Mouse (Mus musculus) thymus, adult 2 months (tissue): ENCODE data around the gene Comt. TPM values are rescaled to one million over a fixed set of nuclear protein-coding genes. Genes with fewer than 3 reads are reported as not detected.
A peak's percentile ranks its signal among the peaks of the same experiment; 100 is the strongest.

ENCODE experiments used
- DNase-seq: peaks from one replicate; pipeline ENCODE4 v3.0.0; 2021
- H3K27ac ChIP-seq: fragments of 200-500 bp; 2 replicates; pipeline ENCODE4 v1.5.1; 2012; ENCODE audit warnings: low read length, control low read depth; ENCODE audit not compliant: control insufficient read depth, insufficient read depth
- H3K27me3 ChIP-seq: fragments of 200-500 bp; 2 replicates; pipeline ENCODE4 v1.6.1; 2012; ENCODE audit warnings: mild to moderate bottlenecking, low read length, moderate library complexity, mixed read lengths; ENCODE audit not compliant: control insufficient read depth, insufficient read depth
- H3K36me3 ChIP-seq: fragments of 200-500 bp; 2 replicates; pipeline ENCODE4 v1.6.1; 2012; ENCODE audit warnings: mild to moderate bottlenecking, low read length, moderate library complexity; ENCODE audit not compliant: control insufficient read depth, insufficient read depth
- H3K4me1 ChIP-seq: fragments of 200-500 bp; replicated peaks from 2 replicates; pipeline ENCODE4 v1.6.1; 2012; ENCODE audit warnings: low read length; ENCODE audit not compliant: control insufficient read depth, insufficient read depth
- H3K4me3 ChIP-seq: fragments of 200-500 bp; 2 replicates; pipeline ENCODE4 v1.5.1; 2012; ENCODE audit warnings: mild to moderate bottlenecking, low read length, control low read depth, moderate library complexity; ENCODE audit not compliant: control insufficient read depth, insufficient read depth
- CTCF ChIP-seq: fragments of 200-500 bp; IDR thresholded peaks from 2 replicates; pipeline ENCODE4 v1.5.1; 2012; ENCODE audit warnings: mild to moderate bottlenecking, control low read depth, low read length, moderate library complexity, borderline replicate concordance; ENCODE audit not compliant: control insufficient read depth, poor library complexity, insufficient read depth; ENCODE audit errors: extremely low read depth
- POLR2A ChIP-seq: fragments of 200-500 bp; IDR thresholded peaks from 2 replicates; pipeline ENCODE4 v1.6.1; 2012; ENCODE audit warnings: mild to moderate bottlenecking, low read length, control low read depth, moderate library complexity; ENCODE audit not compliant: control insufficient read depth, poor library complexity, insufficient read depth; ENCODE audit errors: extremely low read depth
- WGBS: fragments of 180-500 bp; shearing (Covaris S2); methylation state at CpG from one replicate; pipeline ENCODE4 v1.1.7; 2018; 5-methylcytosine and 5-hydroxymethylcytosine counted together
- polyA plus RNA-seq: library from polyadenylated mRNA; depleted of rRNA; stranded (reverse); fragments of >200 nt; gene quantifications from 2 replicates; pipeline ENCODE4 v1.2.3, GENCODE M21; 2012

Gene Comt
- polyA plus RNA-seq, 1 experiment = 108 TPM

DNA sequence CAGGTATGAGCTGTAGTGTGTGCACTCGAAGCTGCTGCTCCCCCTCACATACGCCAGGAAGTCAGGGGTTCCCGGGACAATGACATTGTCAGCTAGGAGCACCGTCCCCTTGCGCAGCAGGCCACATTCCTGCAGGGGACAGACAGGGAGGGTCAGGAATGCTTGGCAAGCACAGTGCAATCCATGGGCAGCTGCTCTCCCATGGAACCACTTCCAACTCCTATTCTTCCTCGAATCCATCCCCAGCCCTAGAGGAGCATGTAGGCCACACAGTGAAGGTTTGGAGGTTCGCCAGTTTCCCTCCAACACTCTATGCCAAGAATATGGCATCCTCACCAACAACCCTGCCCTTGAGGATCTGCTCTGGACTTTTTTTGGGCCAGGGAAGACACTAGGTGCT, 18.7 kb downstream of the Comt start:
- WGBS = 84% methylated on average over 7 of the region's 7 CpGs
- TF ChIP-seq CTCF (no peak), POLR2A (no peak)
- DNase-seq = no peak
- H3K27ac ChIP-seq = no peak overlapping the region
- H3K36me3 ChIP-seq = no peaks in the 10 kb centered on the region; the same call in 1 of the 2 replicates
- no peak overlapping the region for H3K4me3 ChIP-seq
- H3K4me1 ChIP-seq = peaks cover 23% of the 10 kb centered on the region
- no peaks in the 10 kb centered on the region for H3K27me3 ChIP-seq

DNA sequence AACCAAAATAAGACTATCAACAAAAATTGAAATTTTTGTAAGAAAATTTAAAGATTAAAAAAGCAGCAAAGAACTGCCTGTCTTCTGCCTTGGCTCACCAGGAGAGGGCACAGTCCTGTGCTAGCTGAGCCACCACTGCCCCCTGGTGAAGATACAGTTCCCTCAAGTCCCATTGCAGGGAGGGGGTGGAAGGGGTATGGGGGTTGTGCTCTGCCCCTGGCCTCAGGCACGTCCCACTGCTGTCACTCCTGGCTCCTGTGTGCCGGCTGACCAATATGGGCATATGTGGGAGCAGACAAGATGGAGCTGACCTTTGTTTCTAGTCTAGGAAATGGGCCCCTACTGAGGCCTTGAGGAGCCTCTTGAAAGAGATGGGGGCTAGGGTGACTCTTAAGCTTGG, 20.4 kb downstream of the Comt start:
- Histone ChIP-seq H3K4me3 (no peak overlapping the region), H3K4me1 (peaks cover 14% of the 10 kb centered on the region), H3K36me3 (no peaks in the 10 kb centered on the region; the same call in 1 of the 2 replicates), H3K27ac (no peak overlapping the region), H3K27me3 (no peaks in the 10 kb centered on the region)
- WGBS = 29% methylated on average over 2 of the region's 2 CpGs
- DNase-seq = peak; percentile 61
- TF ChIP-seq POLR2A (no peak), CTCF (peak; percentile 69; the same call in 1 of the 2 replicates)

DNA sequence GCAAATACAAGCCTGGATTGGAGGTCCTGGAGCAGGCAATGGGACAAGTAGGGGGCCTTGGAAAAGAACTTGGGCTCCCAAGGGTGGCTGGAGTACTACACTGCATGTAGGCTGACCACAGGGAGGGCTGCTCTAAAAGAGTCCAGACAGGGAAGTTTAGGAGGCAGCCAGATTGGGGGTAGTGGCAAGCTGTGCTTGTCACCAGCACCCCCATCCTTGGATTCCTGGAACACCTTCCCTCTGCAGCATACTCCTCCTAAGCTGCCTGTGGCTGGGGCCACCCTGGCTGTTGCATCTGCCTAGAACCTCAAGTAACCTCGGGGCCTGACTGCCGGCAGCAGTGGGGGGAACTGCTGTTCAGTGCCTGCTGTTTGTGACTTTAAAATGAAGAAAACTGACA, 20.8 kb downstream of the Comt start:
- no peaks in the 10 kb centered on the region; the same call in 1 of the 2 replicates for H3K36me3 ChIP-seq
- TF ChIP-seq POLR2A (no peak), CTCF (no peak)
- no peak overlapping the region for H3K4me3 ChIP-seq
- H3K27me3 ChIP-seq = no peaks in the 10 kb centered on the region
- no peak overlapping the region for H3K27ac ChIP-seq
- 79% methylated on average over 2 of the region's 2 CpGs for WGBS
- DNase-seq = no peak
- peaks cover 13% of the 10 kb centered on the region for H3K4me1 ChIP-seq

DNA sequence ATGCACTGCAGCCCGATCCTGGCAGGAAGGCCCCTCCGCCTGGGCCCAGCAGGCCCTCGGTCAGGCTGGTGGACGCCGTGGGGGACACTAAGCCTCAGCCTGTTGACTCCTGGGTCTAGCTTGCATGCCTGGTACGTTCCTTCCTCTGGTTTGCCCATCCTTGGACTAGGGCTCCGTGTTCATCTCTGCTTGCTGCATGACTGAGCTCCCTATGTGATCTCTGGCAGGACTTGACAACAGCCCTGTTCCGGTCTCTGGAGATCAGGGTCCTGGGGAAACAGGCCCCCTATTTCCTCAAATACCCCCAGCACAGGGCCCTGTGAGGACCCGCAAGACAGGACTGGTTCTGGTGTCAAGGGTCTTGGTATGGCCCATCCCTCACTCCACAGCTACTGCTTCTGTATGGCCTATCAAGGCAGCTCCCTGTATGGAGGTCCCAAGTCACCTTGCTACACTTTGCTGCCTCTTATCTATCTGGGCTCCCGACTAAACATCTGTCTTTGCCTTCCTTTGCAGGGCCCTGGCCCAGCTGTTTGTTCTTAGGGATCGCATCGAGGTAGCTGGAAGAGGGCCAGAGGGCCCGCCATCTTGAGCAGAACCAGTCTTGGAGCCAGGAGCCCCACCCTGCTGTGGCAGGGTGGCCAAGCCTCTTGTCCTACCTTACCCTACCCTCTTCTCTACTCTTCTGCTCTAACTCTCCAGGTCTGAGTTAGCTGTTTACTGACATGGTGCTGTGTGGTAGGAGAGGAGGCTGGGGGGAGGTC, 21.4 kb downstream of the Comt start:
- H3K36me3 ChIP-seq = no peaks in the 10 kb centered on the region; the same call in 1 of the 2 replicates
- DNase-seq = no peak
- no peak overlapping the region for H3K4me3 ChIP-seq
- 90% methylated on average over 13 of the region's 13 CpGs for WGBS
- peaks cover 13% of the 10 kb centered on the region for H3K4me1 ChIP-seq
- TF ChIP-seq CTCF (no peak), POLR2A (no peak)
- no peaks in the 10 kb centered on the region for H3K27me3 ChIP-seq
- H3K27ac ChIP-seq = no peak overlapping the region

DNA sequence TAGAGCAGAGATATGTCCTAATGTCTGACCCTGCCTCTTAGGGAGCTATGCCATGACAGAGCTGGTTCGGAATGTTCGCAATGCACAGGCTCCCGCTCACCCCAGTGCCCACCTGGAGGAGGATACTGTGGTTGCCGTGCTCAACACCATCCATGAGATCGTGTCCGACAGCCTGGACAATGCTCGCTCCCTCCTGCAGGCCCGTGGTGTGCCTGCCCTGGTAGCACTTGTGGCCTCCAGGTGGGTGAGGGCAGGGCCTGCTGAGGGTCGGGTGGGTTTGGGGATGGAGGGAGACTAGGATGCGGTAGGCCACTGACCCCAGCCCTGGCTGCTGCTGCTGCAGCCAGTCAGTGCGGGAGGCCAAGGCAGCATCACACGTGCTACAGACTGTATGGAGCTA, 23.4 kb downstream of the Comt start:
- peaks cover 13% of the 10 kb centered on the region for H3K4me1 ChIP-seq
- 95% methylated on average over 12 of the region's 12 CpGs for WGBS
- H3K27ac ChIP-seq = no peak overlapping the region
- TF ChIP-seq POLR2A (no peak), CTCF (no peak)
- no peak for DNase-seq
- no peak overlapping the region for H3K4me3 ChIP-seq
- no peaks in the 10 kb centered on the region; the same call in 1 of the 2 replicates for H3K36me3 ChIP-seq
- H3K27me3 ChIP-seq = no peaks in the 10 kb centered on the region

DNA sequence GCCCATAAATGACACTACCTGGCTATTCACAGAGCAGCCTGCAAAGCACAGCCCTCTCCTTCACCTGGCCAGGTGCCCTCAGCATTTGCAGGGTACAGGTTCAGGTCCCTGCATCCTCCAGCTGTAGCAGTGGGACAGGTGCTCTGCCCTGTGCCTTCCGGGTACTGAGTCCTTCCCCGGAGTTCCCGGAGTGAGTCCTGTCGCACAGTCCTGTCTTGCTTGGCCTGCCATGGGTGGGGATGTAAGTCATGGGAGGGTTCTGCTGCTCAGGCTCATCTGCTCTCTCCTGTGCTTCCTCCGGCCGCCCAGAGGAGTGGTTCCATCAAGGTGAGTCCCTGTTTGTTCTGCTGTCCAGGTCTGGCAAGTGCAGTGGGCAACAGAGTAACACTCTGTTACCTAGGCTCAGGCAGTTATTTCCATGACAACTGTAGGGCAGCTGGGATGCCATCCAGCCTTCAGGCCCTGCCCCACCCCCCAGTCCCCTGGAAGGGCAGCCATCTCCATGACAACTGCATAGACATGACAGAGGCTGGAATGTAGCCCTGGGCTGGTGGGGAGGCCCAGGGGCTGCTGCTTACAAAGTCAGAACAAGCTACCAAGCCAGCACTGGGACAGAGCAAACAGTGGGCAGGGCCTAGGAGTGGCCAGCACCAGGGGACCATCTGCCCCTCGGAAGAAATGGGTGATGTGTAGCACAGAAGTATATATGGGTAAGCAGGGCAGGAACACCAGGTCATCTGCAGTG, 26.0 kb downstream of the Comt start:
- TF ChIP-seq POLR2A = no peak
- no peak for TF ChIP-seq CTCF
- H3K4me1 ChIP-seq = no peaks in the 10 kb centered on the region
- H3K27me3 ChIP-seq = no peaks in the 10 kb centered on the region
- no peak overlapping the region for H3K4me3 ChIP-seq
- no peak overlapping the region for H3K27ac ChIP-seq
- peaks cover 6% of the 10 kb centered on the region; the same call in 1 of the 2 replicates for H3K36me3 ChIP-seq
- 94% methylated on average over 7 of the region's 7 CpGs for WGBS
- DNase-seq = no peak
